Mouse (Mus musculus): ENCODE results near the gene Sarnp.

GRCm38 (mm10) chr10:128902409-128902988, 85.4 kb downstream of the Sarnp start:
- TF ChIP-seq MAX (IDR thresholded peaks at IDR 0.05; ENCODE audit: low read depth) (no peak), E2F4 (IDR thresholded peaks at IDR 0.05; ENCODE audit: insufficient read depth) (no peak), TCF3 (IDR thresholded peaks at IDR 0.05; ENCODE audit: insufficient read length, low read depth) (no peak), MYOD1 (IDR thresholded peaks at IDR 0.05; ENCODE audit: control insufficient read depth in 1 of 3, insufficient read length in 2 of 3, low read depth in 2 of 3) (no peak), POLR2A (IDR thresholded peaks at IDR 0.05; ENCODE audit: insufficient read length, low read depth) (no peak), USF1 (IDR thresholded peaks at IDR 0.05; ENCODE audit: low read depth) (no peak), POLR2AphosphoS2 (IDR thresholded peaks at IDR 0.05; ENCODE audit: insufficient read length, low read depth) (no peak), TCF12 (IDR thresholded peaks at IDR 0.05; ENCODE audit: insufficient read depth, poor library complexity, severe bottlenecking) (no peak)
